Mouse (Mus musculus): ENCODE data around the gene Krtap9-5. TPM values are rescaled to one million over a fixed set of nuclear protein-coding genes. Genes with fewer than 3 reads are reported as not detected.

Krtap9-5 gene
- polyA plus RNA-seq, 1 experiment from 2014 or later, result not detected

Other genes starting within 250 kb of the Krtap9-5 start
- gene Gm14180, start 214.2 kb upstream of the Krtap9-5 start, polyA plus RNA-seq (2014; fragmentation: Nextera tagmentation; extraction: Ambion mirVana), result not detected in 2 replicates
- not detected in 2 replicates for gene Gm11595, start 175.6 kb upstream of the Krtap9-5 start, polyA plus RNA-seq (2014; fragmentation: Nextera tagmentation; extraction: Ambion mirVana)
- not detected in 2 replicates for gene Krtap4-8, start 167.8 kb upstream of the Krtap9-5 start, polyA plus RNA-seq (2014; fragmentation: Nextera tagmentation; extraction: Ambion mirVana)
- gene Krtap4-9, start 163.3 kb upstream of the Krtap9-5 start, polyA plus RNA-seq (2014; fragmentation: Nextera tagmentation; extraction: Ambion mirVana), result not detected in 2 replicates
- gene Gm11596, start 155.0 kb upstream of the Krtap9-5 start, polyA plus RNA-seq (2014; fragmentation: Nextera tagmentation; extraction: Ambion mirVana), result not detected in 2 replicates
- not detected in 2 replicates for gene Gm11569, start 149.5 kb upstream of the Krtap9-5 start, polyA plus RNA-seq (2014; fragmentation: Nextera tagmentation; extraction: Ambion mirVana)
- gene Gm11554, start 144.0 kb upstream of the Krtap9-5 start, polyA plus RNA-seq (2014; fragmentation: Nextera tagmentation; extraction: Ambion mirVana), result not detected in 2 replicates
- not detected in 2 replicates for gene Krtap4-13, start 138.6 kb upstream of the Krtap9-5 start, polyA plus RNA-seq (2014; fragmentation: Nextera tagmentation; extraction: Ambion mirVana)
- not detected in 2 replicates for gene Gm11564, start 132.8 kb upstream of the Krtap9-5 start, polyA plus RNA-seq (2014; fragmentation: Nextera tagmentation; extraction: Ambion mirVana)
- gene 2300003K06Rik, start 110.4 kb upstream of the Krtap9-5 start, polyA plus RNA-seq (2014; fragmentation: Nextera tagmentation; extraction: Ambion mirVana), result not detected in 2 replicates
- gene Krtap4-16, start 96.9 kb upstream of the Krtap9-5 start, polyA plus RNA-seq (2014; fragmentation: Nextera tagmentation; extraction: Ambion mirVana), result not detected in 2 replicates
- not detected in 2 replicates for gene Gm11568, start 90.6 kb upstream of the Krtap9-5 start, polyA plus RNA-seq (2014; fragmentation: Nextera tagmentation; extraction: Ambion mirVana)
- gene Gm11559, start 84.0 kb upstream of the Krtap9-5 start, polyA plus RNA-seq (2014; fragmentation: Nextera tagmentation; extraction: Ambion mirVana), result not detected in 2 replicates
- gene Krtap9-1, start 75.1 kb upstream of the Krtap9-5 start, polyA plus RNA-seq (2014; fragmentation: Nextera tagmentation; extraction: Ambion mirVana), result not detected in 2 replicates
- gene Gm11567, start 69.3 kb upstream of the Krtap9-5 start, polyA plus RNA-seq (2014; fragmentation: Nextera tagmentation; extraction: Ambion mirVana), result not detected in 2 replicates
- gene Krtap31-1, start 40.6 kb upstream of the Krtap9-5 start, polyA plus RNA-seq (2014; fragmentation: Nextera tagmentation; extraction: Ambion mirVana), result not detected in 2 replicates
- not detected in 2 replicates for gene Gm11565, start 33.7 kb upstream of the Krtap9-5 start, polyA plus RNA-seq (2014; fragmentation: Nextera tagmentation; extraction: Ambion mirVana)
- gene Krtap31-2, start 12.2 kb upstream of the Krtap9-5 start, polyA plus RNA-seq (2014; fragmentation: Nextera tagmentation; extraction: Ambion mirVana), result not detected in 2 replicates
- not detected in 2 replicates for gene Krtap29-1, start 30.6 kb downstream of the Krtap9-5 start, polyA plus RNA-seq (2014; fragmentation: Nextera tagmentation; extraction: Ambion mirVana)
- gene Krtap16-1, start 38.1 kb downstream of the Krtap9-5 start, polyA plus RNA-seq (2014; fragmentation: Nextera tagmentation; extraction: Ambion mirVana), result 0.16 and 0.29 TPM in 2 replicates
- gene Krtap17-1, start 45.5 kb downstream of the Krtap9-5 start, polyA plus RNA-seq (2014; fragmentation: Nextera tagmentation; extraction: Ambion mirVana), result 0.86 and 1.5 TPM in 2 replicates
- not detected in 2 replicates for gene Krt33a, start 67.7 kb downstream of the Krtap9-5 start, polyA plus RNA-seq (2014; fragmentation: Nextera tagmentation; extraction: Ambion mirVana)
- 0.13 TPM in 1 of 2 replicates, not detected in the other for gene Krt33b, start 81.4 kb downstream of the Krtap9-5 start, polyA plus RNA-seq (2014; fragmentation: Nextera tagmentation; extraction: Ambion mirVana)
- not detected in 2 replicates for gene Krt34, start 93.1 kb downstream of the Krtap9-5 start, polyA plus RNA-seq (2014; fragmentation: Nextera tagmentation; extraction: Ambion mirVana)
- not detected in 2 replicates for gene Krt31, start 102.1 kb downstream of the Krtap9-5 start, polyA plus RNA-seq (2014; fragmentation: Nextera tagmentation; extraction: Ambion mirVana)
- gene Krt32, start 139.8 kb downstream of the Krtap9-5 start, polyA plus RNA-seq (2014; fragmentation: Nextera tagmentation; extraction: Ambion mirVana), result not detected in 2 replicates
- gene Krt35, start 147.8 kb downstream of the Krtap9-5 start, polyA plus RNA-seq (2014; fragmentation: Nextera tagmentation; extraction: Ambion mirVana), result not detected in 2 replicates
- gene Krt36, start 157.2 kb downstream of the Krtap9-5 start, polyA plus RNA-seq (2014; fragmentation: Nextera tagmentation; extraction: Ambion mirVana), result not detected in 2 replicates
- not detected in 2 replicates for gene Krt13, start 173.1 kb downstream of the Krtap9-5 start, polyA plus RNA-seq (2014; fragmentation: Nextera tagmentation; extraction: Ambion mirVana)
- 0.15 and 0.16 TPM in 2 replicates for gene Krt15, start 187.5 kb downstream of the Krtap9-5 start, polyA plus RNA-seq (2014; fragmentation: Nextera tagmentation; extraction: Ambion mirVana)
- gene Krt19, start 200.2 kb downstream of the Krtap9-5 start, polyA plus RNA-seq (2014; fragmentation: Nextera tagmentation; extraction: Ambion mirVana), result 0.87 and 0.90 TPM in 2 replicates
- not detected in 2 replicates for gene Krt9, start 244.8 kb downstream of the Krtap9-5 start, polyA plus RNA-seq (2014; fragmentation: Nextera tagmentation; extraction: Ambion mirVana)

Measured in hindbrain, embryonic 14.5 days (tissue).